ENCODE assay signal across 9 mouse cellular contexts in the genomic region with DNA sequence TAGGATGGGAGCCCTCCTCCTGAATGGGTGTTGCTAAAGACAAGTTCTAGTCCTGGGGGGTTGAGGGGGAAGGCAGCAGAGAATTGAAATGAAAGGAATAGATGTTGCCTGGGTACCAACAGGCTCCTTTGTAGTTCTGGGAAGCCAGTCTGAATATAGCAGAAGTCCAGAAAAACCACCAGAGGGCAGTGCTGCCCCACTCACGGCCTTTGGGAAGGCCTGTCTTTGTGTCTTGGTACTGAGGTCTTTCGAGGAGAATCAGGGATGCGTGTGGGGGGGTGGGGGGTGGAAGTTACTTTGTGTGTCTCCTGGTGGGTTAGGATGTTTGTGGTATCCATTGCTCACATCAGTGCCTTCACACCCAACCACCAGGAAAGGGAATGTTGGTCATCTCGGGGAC. TPM values are rescaled to one million over a fixed set of nuclear protein-coding genes. Genes with fewer than 3 reads are reported as not detected.
DNase-seq lines count a peak whose midpoint lies in the region; ATAC-seq and TF ChIP-seq lines count a peak whose summit lies in the region.
"Had no signal": no experiment of that assay in that cellular context is flagged by ENCODE, and none has a peak within 500 bp of the region (broad histone marks: within the 10 kb centered on the region; RNA-seq: fewer than 3 reads in every experiment).

No protein-coding gene starts in this region.

- peak; percentile 80 for TF ChIP-seq CTCF in layer of hippocampus, adult 2 months (conservative IDR thresholded peaks at IDR 0.05)
- TF ChIP-seq CTCF in small intestine, adult 2 months (IDR thresholded peaks at IDR 0.05; ENCODE audit: extremely low read depth, insufficient read length, insufficient replicate concordance, low read depth, low read length) = peak; percentile 83; the same call in 1 of the 2 replicates

- peak; percentile 64 for ATAC-seq in frontal cortex, adult (ENCODE audit: low TSS enrichment)
- ATAC-seq in megakaryocyte-erythroid progenitor cell, adult 5-6 weeks (replicated peaks; ENCODE audit: low FRiP score, low TSS enrichment, poor library complexity, severe bottlenecking) = peak; percentile 67

- H3K4me3 ChIP-seq in layer of hippocampus, adult 2 months = no peak overlapping the region
- no peak overlapping the region for H3K4me3 ChIP-seq in small intestine, adult 2 months (ENCODE audit: low read depth, low read length)
- H3K4me3 ChIP-seq: lung, embryonic 15.5 days had no signal

- no peak for DNase-seq in frontal cortex, postnatal 25 days (ENCODE audit: low spot score in 2 of 2)
- DNase-seq in NIH3T3 (ENCODE audit: low read depth) = peak; percentile 93
- peak; percentile 89 to 90 for DNase-seq in cerebellum, postnatal 10 days
- DNase-seq in gastrocnemius, postnatal 4 days (ENCODE audit: low spot score in 2 of 2) = peak; percentile 43 to 57
- DNase-seq in layer of hippocampus, adult 2 months (ENCODE audit: low spot score in 2 of 2) = peak; percentile 76 to 84

- no peak for TF ChIP-seq POLR2A in small intestine, adult 2 months (IDR thresholded peaks at IDR 0.05; ENCODE audit: low read depth, low read length)

- no peaks in the 10 kb centered on the region for H3K36me3 ChIP-seq in small intestine, adult 2 months (ENCODE audit: control insufficient read depth, insufficient read depth, low read length)
- H3K36me3 ChIP-seq: lung, embryonic 15.5 days had no signal

- peaks cover 20% of the 10 kb centered on the region for H3K27me3 ChIP-seq in small intestine, adult 2 months (ENCODE audit: control insufficient read depth, insufficient read depth, low read length)

- no peak overlapping the region for H3K27ac ChIP-seq in layer of hippocampus, adult 2 months
- no peak overlapping the region for H3K27ac ChIP-seq in small intestine, adult 2 months (ENCODE audit: insufficient read depth, low read depth, low read length)
- H3K27ac ChIP-seq: lung, embryonic 15.5 days had no signal

- WGBS in small intestine, adult 2 months = 25% methylated on average over 4 of the region's 4 CpGs

- H3K4me1 ChIP-seq in small intestine, adult 2 months (ENCODE audit: control insufficient read depth, insufficient read depth, insufficient read length, low read length) = no peaks in the 10 kb centered on the region

RNA-seq across cellular contexts. Expression of gene Ttll11, which starts 29.7 kb away (rescaled TPM):
- total RNA-seq in gastrocnemius, postnatal 4 days (2021) = 1 to 10 TPM; 3.4 to 5.8 TPM
- 10 to 100 TPM; 33.9 to 38.8 TPM for total RNA-seq in layer of hippocampus, adult 2 months (2021)
- total RNA-seq in megakaryocyte-erythroid progenitor cell, adult 5-6 weeks (2014; fragmentation: Nextera tagmentation) = 0.55 TPM in 1 of 2 replicates, not detected in the other
- 0.15 and 0.23 TPM in 2 replicates for total RNA-seq in megakaryocyte-erythroid progenitor cell, adult 5-6 weeks (2017)
- 0.48 and 0.91 TPM in 2 replicates for polyA plus RNA-seq in small intestine, adult 2 months (2012; rRNA removed)

RNA-seq across cellular contexts. Expression of gene Ndufa8, which starts 39.8 kb away (rescaled TPM):
- total RNA-seq in gastrocnemius, postnatal 4 days (2021) = 100 to 1,000 TPM; 249 to 250 TPM
- total RNA-seq in layer of hippocampus, adult 2 months (2021) = 100 to 1,000 TPM; 175 to 180 TPM
- total RNA-seq in megakaryocyte-erythroid progenitor cell, adult 5-6 weeks (2014; fragmentation: Nextera tagmentation) = 121 and 160 TPM in 2 replicates
- total RNA-seq in megakaryocyte-erythroid progenitor cell, adult 5-6 weeks (2017) = 52.5 and 58.2 TPM in 2 replicates
- 59.6 and 86.0 TPM in 2 replicates for polyA plus RNA-seq in small intestine, adult 2 months (2012; rRNA removed)

RNA-seq across cellular contexts. Expression of gene Morn5, which starts 39.9 kb away (rescaled TPM):
- not detected for total RNA-seq in gastrocnemius, postnatal 4 days (2021)
- 1 to 10 TPM; 1.4 to 1.7 TPM for total RNA-seq in layer of hippocampus, adult 2 months (2021)
- total RNA-seq in megakaryocyte-erythroid progenitor cell, adult 5-6 weeks (2014; fragmentation: Nextera tagmentation) = not detected in 2 replicates
- total RNA-seq in megakaryocyte-erythroid progenitor cell, adult 5-6 weeks (2017) = not detected in 2 replicates
- not detected in 2 replicates for polyA plus RNA-seq in small intestine, adult 2 months (2012; rRNA removed)

Comparison
In these comparisons a context has a peak if more than half of its experiments do, and no peak if none do; other contexts are left out.
1. DNase-seq: peak in NIH3T3 (single experiment), cerebellum, postnatal 10 days (2 of 2), gastrocnemius, postnatal 4 days (2 of 2) and layer of hippocampus, adult 2 months (2 of 2); none in frontal cortex, postnatal 25 days (0 of 2).
2. RNA of gene Ttll11, which starts 29.7 kb away (total RNA-seq): 33.9 to 38.8 TPM in layer of hippocampus, adult 2 months; 3.4 to 5.8 TPM in gastrocnemius, postnatal 4 days and 0.15 to 0.55 TPM in megakaryocyte-erythroid progenitor cell, adult 5-6 weeks; every median in the first group is over 4 times any median in the second.